Mouse (Mus musculus): Measurements from ENCODE around the gene Fes.

GRCm38 (mm10) chr7:80435594-80435993 lies 47.8 kb upstream of the Fes start:
- no peak for TF ChIP-seq HCFC1 (IDR thresholded peaks at IDR 0.05; ENCODE audit: low read depth, low read length)
- no peak for TF ChIP-seq CTCF (IDR thresholded peaks at IDR 0.05 in 2 of 3, conservative IDR thresholded peaks at IDR 0.05 in 1 of 3; ENCODE audit: control insufficient read depth in 1 of 3, insufficient read depth in 1 of 3, low read depth in 2 of 3, low read length in 3 of 3, poor library complexity in 1 of 3, severe bottlenecking in 1 of 3)
- no peak for TF ChIP-seq TCF12 (IDR thresholded peaks at IDR 0.05; ENCODE audit: low read depth, low read length)
- no peak for TF ChIP-seq KAT2A (conservative IDR thresholded peaks at IDR 0.05; ENCODE audit: low read depth, low read length)
- no peak for TF ChIP-seq POLR2A (IDR thresholded peaks at IDR 0.05; ENCODE audit: control insufficient read depth in 1 of 2, insufficient read depth in 1 of 2, low read depth in 1 of 2, low read length in 2 of 2, poor library complexity in 1 of 2)
- TF ChIP-seq RAD21 (IDR thresholded peaks at IDR 0.05; ENCODE audit: low read depth, low read length): no peak
- TF ChIP-seq CHD1 (IDR thresholded peaks at IDR 0.05; ENCODE audit: low read depth, low read length): no peak
- TF ChIP-seq MXI1 (IDR thresholded peaks at IDR 0.05; ENCODE audit: low read depth, low read length): no peak
- no peak for TF ChIP-seq ELF1 (IDR thresholded peaks at IDR 0.05; ENCODE audit: low read depth, low read length)
- TF ChIP-seq SMC3 (IDR thresholded peaks at IDR 0.05; ENCODE audit: low read depth, low read length): no peak

All from MEL (cell line).